Mouse (Mus musculus): ENCODE measurements around the gene Hoxb8. TPM values are rescaled to one million over a fixed set of nuclear protein-coding genes. Genes with fewer than 3 reads are reported as not detected.

The Hoxb8 gene
- 4.3 and 44.7 TPM in 2 replicates for polyA plus RNA-seq (2012; rRNA removed; ENCODE audit: low replicate concordance)

DNA sequence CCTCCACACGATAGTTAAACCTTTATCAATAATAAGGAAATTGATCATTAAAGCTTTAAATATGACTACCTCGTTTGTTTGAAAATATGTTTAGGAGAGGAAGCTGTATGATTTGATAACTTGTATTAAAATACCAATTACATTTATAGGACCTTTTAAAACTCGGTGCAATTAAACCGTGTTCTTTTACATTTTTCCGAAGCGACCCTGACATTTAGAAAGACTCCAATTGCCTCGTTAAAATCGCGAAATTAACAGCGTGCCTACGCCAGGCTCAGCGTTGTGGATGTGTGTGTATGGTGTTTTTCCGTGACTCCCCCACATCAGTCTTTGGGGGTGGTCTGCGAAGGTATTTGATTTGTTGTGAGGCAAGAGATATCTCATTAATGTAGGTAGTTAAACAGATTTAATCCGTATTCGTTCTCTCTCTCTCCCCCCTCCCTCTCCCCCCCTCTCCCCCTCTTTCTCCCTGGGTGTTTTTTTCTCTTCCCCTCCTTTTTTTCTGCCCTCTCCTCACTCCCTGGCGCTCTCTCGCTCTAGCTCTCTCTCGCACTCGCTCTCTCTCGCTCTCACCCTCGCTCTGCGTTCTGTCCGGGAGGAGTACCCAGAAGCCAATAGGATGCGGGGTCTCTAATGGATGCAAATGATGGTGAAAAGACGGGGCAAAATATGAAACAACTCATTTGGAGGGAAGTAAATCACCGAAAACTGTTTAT is at the start of gene Hoxb8:
TSS of gene Hoxb8 (plus strand) at position 51 of the 716 bp plus-strand sequence.

DNA sequence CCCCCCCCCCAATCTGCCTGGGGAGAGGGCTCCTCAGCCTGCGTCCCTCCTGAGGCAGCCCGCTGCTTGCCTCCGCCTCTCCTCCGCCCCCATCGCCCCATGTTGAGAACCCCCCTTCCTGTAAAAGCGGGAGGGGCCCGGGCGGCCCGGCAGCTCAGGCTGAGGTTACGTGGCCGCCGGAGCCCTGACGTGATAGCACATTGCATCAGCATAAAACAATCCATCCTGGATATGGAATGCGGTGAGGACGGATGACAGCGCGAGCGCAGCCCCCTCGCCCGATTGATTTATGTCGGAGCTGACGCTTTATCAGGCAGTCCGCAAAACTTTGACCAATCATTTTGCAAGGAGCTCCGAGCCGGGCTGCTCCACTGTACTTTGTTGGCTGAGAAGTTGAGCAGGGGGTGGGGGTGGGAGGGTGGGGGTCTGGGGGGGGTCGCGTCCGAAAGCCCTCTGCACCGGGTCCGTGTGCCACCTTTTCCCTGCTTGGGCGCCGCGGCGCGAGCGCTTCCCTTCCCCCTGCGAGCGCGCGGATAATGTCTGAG is 10.6 kb upstream of the Hoxb8 start, which contains the start of gene Hoxb9:
TSS of gene Hoxb9 (plus strand) at position 462 of the 545 bp plus-strand sequence.

DNA sequence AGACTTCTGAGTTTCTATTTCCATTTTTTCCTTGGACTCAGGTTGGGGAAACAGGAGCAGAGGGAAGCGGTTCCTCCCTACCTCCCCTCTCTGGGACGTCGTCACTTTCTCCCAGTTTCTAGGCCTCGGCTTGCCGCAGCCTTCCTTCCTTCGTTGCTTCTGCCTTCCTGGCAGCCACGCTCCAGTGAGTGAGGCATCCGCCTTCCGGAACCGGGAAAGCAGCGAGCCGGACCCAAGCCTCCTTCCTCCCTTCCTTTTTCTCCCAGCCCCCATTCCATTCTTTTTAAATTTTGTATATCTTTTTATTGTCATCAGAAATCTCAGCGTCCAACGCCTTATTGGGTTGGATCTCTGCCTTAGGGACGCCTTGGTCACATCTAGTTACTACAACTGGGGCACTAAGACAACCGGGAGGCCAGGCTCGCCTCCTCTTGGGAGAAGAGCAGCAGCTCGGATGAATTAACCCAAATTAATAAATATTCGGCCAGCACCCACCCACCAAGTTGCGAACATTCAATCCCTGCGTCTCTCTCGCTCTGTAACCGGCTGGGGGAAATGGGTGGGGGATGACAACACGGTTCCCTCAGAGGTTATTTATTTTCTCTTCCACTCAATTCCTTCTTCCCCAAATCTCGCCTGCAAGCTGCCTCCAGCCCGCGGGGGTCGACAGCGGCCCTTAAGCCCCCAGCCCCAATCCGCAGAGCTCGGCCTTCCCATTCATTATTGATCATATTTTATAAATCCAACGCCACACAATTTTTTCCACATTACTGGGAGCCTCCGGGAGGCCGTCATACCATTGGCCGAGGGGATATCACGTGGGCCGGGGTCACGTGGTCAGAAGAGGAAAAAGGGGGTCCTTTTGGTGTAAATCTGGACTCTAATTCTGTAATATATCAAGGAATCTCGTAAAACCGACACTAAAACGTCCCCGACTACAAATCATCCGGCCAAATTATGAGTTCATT is 4.3 kb downstream of the Hoxb8 start, which contains the start of gene Hoxb7:
TSS of gene Hoxb7 (plus strand) at position 853 of the 968 bp plus-strand sequence.

DNA sequence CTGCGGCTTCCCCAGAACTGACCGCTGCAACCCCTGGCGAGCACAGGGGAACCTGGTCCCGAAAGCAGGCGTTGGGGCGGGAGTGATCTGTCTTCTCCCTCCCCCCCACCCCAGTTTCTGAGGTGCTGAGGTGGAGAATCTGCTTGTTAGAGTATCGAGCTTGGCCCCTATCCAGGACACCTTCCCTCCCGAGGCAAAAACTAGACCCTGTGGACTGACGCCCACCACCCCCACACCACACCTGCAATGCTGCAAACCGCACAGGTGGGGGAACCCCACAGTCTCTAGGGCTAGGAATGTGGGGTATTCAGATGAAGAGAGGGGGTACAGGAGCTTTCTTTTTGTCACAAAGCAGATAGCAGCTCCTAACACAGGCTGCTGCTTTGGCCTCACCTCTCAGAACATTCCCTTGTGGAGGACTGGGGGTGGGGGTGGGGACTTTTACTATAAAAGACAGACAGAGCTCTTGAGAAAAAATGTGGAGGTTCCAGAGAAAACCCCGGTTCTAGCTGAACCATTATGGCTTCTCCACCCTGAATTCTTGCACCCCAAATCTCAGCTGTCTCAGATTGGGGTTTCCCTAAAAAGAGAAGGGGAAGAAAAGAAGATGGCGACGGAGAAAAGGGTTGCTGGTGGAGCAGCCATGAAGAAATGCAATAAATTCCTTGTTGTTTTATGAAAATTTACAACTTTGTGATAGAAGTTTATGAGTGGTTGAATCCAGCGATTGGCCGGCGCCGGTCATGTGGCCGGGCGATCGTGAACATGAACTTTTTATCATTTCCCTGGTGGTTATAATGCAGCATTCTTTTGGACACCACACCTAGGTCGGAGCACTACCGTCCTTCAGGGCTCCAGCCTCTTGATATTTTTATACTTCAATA is 10.2 kb downstream of the Hoxb8 start, which contains the start of gene Hoxb6:
TSS of gene Hoxb6 (plus strand) at position 796 of the 884 bp plus-strand sequence.

DNA sequence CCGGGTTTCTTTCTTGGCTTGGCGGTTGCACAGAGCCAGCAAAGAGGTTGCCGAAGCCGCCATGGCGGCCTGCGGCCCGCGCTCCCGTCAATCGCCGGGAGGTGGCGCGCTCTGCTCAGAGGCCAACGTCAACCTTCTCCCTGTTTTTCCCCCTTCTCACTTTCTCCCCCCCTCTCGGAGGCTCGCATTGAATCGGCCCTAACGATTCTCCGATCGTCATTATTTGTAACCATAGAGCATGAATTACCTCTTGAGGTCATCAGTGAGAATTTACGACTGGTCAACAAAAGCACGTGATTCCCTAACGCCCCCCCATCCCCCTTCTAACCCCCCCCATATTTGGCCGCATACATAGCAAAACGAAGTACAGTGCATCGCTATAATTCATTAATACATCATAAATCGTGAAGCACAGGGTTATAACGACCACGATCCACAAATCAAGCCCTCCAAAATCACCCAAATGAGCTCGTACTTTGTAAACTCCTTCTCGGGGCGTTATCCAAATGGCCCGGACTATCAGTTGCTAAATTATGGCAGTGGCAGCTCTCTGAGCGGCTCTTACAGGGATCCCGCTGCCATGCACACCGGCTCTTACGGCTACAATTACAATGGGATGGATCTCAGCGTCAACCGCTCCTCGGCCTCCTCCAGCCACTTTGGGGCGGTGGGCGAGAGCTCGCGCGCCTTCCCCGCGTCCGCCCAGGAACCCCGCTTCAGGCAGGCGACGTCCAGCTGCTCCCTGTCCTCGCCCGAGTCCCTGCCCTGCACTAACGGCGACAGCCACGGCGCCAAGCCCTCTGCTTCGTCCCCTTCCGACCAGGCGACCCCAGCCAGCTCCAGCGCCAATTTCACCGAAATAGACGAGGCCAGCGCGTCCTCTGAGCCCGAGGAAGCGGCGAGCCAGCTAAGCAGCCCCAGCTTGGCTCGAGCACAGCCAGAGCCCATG is 21.7 kb downstream of the Hoxb8 start, which contains the start of gene Hoxb5:
TSS of gene Hoxb5 (plus strand) at position 186 of the 949 bp plus-strand sequence.

DNA sequence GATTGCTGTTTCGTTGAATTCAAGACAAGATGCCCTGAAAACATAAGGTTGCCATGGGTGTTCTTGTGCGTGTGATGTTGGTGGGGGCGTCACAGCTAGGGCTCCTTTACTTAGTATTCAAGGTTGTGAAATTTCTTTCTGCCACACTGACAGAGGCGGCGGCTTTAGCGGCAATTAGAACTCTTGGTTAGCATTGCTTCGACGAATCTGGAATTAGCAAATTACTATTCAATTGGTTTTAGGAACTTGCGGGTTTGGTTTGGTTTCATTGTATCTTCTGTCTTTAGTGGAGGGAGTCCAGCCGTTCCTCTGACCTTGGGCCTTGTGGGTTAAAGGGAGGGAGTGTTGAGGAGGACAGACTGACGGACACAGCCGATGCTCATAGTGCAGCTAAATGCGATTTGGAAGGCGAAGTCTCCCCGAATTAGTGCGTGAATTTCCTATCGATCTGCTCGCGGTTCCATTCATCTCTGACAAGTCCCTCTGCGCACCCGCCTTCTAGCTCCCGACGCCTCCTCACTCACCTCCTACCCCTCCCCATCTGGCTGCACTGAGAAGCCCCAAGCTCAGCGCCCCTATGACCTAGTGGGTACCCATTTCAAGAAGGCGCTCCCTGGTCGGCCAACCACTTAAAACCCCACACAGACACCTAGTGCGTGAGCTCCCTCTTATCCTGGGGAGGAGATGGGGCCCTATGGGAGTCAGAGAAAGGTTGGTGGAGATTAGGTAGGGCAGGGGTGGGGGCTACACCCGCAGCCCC is 36.1 kb downstream of the Hoxb8 start, which contains the start of gene Hoxb4:
TSS of gene Hoxb4 (plus strand) at position 660 of the 760 bp plus-strand sequence.

DNA sequence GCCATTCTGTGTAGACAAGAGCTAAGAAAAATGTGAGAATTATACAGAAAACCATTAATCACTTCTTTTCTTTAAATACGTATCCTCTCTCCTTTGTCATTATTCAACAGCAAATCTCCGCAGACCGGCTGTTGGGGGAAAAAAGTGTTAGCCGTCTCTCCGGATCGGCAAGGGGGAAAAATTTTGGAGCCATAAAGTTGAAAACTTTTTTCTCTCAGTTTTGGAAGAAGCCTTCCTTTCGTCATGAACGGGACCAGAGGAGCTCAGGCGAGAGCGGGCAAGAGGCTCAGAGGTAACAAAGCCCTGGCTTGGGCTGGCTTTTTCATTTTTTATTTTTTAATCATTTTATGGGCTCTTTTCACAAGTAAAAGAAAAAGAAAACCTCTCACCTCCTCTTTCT is 41.4 kb downstream of the Hoxb8 start, which contains the start of gene Hoxb3:
TSS of gene Hoxb3 (plus strand) at position 173 of the 400 bp plus-strand sequence.

Other genes with a start within 250 kb of the Hoxb8 start
- gene Snf8, start 247.0 kb upstream of the Hoxb8 start, polyA plus RNA-seq (2012; rRNA removed; ENCODE audit: low replicate concordance), result 30.6 and 31.2 TPM in 2 replicates
- 31.5 and 60.9 TPM in 2 replicates for gene Ube2z, start 216.5 kb upstream of the Hoxb8 start, polyA plus RNA-seq (2012; rRNA removed; ENCODE audit: low replicate concordance)
- 207 and 461 TPM in 2 replicates for gene Atp5g1, start 206.2 kb upstream of the Hoxb8 start, polyA plus RNA-seq (2012; rRNA removed; ENCODE audit: low replicate concordance)
- not detected in 2 replicates for gene Calcoco2, start 169.9 kb upstream of the Hoxb8 start, polyA plus RNA-seq (2012; rRNA removed; ENCODE audit: low replicate concordance)
- gene Ttll6, start 148.1 kb upstream of the Hoxb8 start, polyA plus RNA-seq (2012; rRNA removed; ENCODE audit: low replicate concordance), result 0.05 TPM in 1 of 2 replicates, not detected in the other
- gene Hoxb13, start 87.6 kb upstream of the Hoxb8 start, polyA plus RNA-seq (2012; rRNA removed; ENCODE audit: low replicate concordance), result not detected in 2 replicates
- gene Hoxb9, start 10.4 kb upstream of the Hoxb8 start, polyA plus RNA-seq (2012; rRNA removed; ENCODE audit: low replicate concordance), result 1.8 and 3.8 TPM in 2 replicates
- 4.0 and 10.7 TPM in 2 replicates for gene Hoxb7, start 4.7 kb downstream of the Hoxb8 start, polyA plus RNA-seq (2012; rRNA removed; ENCODE audit: low replicate concordance)
- gene Hoxb6, start 10.6 kb downstream of the Hoxb8 start, polyA plus RNA-seq (2012; rRNA removed; ENCODE audit: low replicate concordance), result 13.7 and 36.9 TPM in 2 replicates
- 7.1 and 7.2 TPM in 2 replicates for gene Hoxb5, start 21.4 kb downstream of the Hoxb8 start, polyA plus RNA-seq (2012; rRNA removed; ENCODE audit: low replicate concordance)
- gene Hoxb4, start 36.4 kb downstream of the Hoxb8 start, polyA plus RNA-seq (2012; rRNA removed; ENCODE audit: low replicate concordance), result 6.3 and 7.8 TPM in 2 replicates
- 5.9 and 14.8 TPM in 2 replicates for gene Hoxb3, start 41.4 kb downstream of the Hoxb8 start, polyA plus RNA-seq (2012; rRNA removed; ENCODE audit: low replicate concordance)
- 9.7 and 14.6 TPM in 2 replicates for gene Hoxb2, start 68.6 kb downstream of the Hoxb8 start, polyA plus RNA-seq (2012; rRNA removed; ENCODE audit: low replicate concordance)
- gene Hoxb1, start 83.8 kb downstream of the Hoxb8 start, polyA plus RNA-seq (2012; rRNA removed; ENCODE audit: low replicate concordance), result not detected in 2 replicates
- 0.70 and 2.4 TPM in 2 replicates for gene Skap1, start 182.7 kb downstream of the Hoxb8 start, polyA plus RNA-seq (2012; rRNA removed; ENCODE audit: low replicate concordance)